Mouse (Mus musculus): ENCODE data around the gene Pstpip1. TPM values are rescaled to one million over a fixed set of nuclear protein-coding genes. Genes with fewer than 3 reads are reported as not detected.

Gene Pstpip1
- polyA plus RNA-seq (2012; rRNA removed) = 0.74 and 0.97 TPM in 2 replicates

- DNase-seq (ENCODE audit: low read depth) = peak; percentile 90
- TF ChIP-seq POLR2A (IDR thresholded peaks at IDR 0.05; ENCODE audit: borderline replicate concordance, extremely low read depth, insufficient read depth, insufficient read length, poor library complexity, severe bottlenecking) (no peak), CTCF (IDR thresholded peaks at IDR 0.05; ENCODE audit: borderline replicate concordance, extremely low read depth, insufficient read depth, insufficient read length) (no peak)
These were observed at the start of gene Pstpip1 for GRCm38 (mm10) chr9:56089778-56090520. Gene Pstpip1, plus strand, starts transcription at chr9:56089962.

- TF ChIP-seq POLR2A (IDR thresholded peaks at IDR 0.05; ENCODE audit: borderline replicate concordance, extremely low read depth, insufficient read depth, insufficient read length, poor library complexity, severe bottlenecking) (peak; percentile 94), CTCF (IDR thresholded peaks at IDR 0.05; ENCODE audit: borderline replicate concordance, extremely low read depth, insufficient read depth, insufficient read length) (no peak)
- peak; percentile 98 for DNase-seq (ENCODE audit: low read depth)
These were observed 48.2 kb upstream of the Pstpip1 start, which contains the start of gene Rcn2 for GRCm38 (mm10) chr9:56041372-56042180. Gene Rcn2, plus strand, starts transcription at chr9:56041845.

GRCm38 (mm10) chr9:56042181-56042621, 47.6 kb upstream of the Pstpip1 start:
- DNase-seq (ENCODE audit: low read depth) = no peak
- TF ChIP-seq CTCF (IDR thresholded peaks at IDR 0.05; ENCODE audit: borderline replicate concordance, extremely low read depth, insufficient read depth, insufficient read length) = no peak
- TF ChIP-seq POLR2A (IDR thresholded peaks at IDR 0.05; ENCODE audit: borderline replicate concordance, extremely low read depth, insufficient read depth, insufficient read length, poor library complexity, severe bottlenecking) = no peak

GRCm38 (mm10) chr9:56053796-56054195, 36.0 kb upstream of the Pstpip1 start:
- DNase-seq (ENCODE audit: low read depth) = no peak
- TF ChIP-seq CTCF (IDR thresholded peaks at IDR 0.05; ENCODE audit: borderline replicate concordance, extremely low read depth, insufficient read depth, insufficient read length) (no peak), POLR2A (IDR thresholded peaks at IDR 0.05; ENCODE audit: borderline replicate concordance, extremely low read depth, insufficient read depth, insufficient read length, poor library complexity, severe bottlenecking) (no peak)

- TF ChIP-seq CTCF (IDR thresholded peaks at IDR 0.05; ENCODE audit: borderline replicate concordance, extremely low read depth, insufficient read depth, insufficient read length) (no peak), POLR2A (IDR thresholded peaks at IDR 0.05; ENCODE audit: borderline replicate concordance, extremely low read depth, insufficient read depth, insufficient read length, poor library complexity, severe bottlenecking) (no peak)
- no peak for DNase-seq (ENCODE audit: low read depth)
These were observed 33.6 kb upstream of the Pstpip1 start for GRCm38 (mm10) chr9:56056147-56056546.

GRCm38 (mm10) chr9:56062336-56062735, 27.4 kb upstream of the Pstpip1 start:
- no peak for DNase-seq (ENCODE audit: low read depth)

GRCm38 (mm10) chr9:56065011-56065410, 24.8 kb upstream of the Pstpip1 start:
- TF ChIP-seq POLR2A (IDR thresholded peaks at IDR 0.05; ENCODE audit: borderline replicate concordance, extremely low read depth, insufficient read depth, insufficient read length, poor library complexity, severe bottlenecking) (no peak), CTCF (IDR thresholded peaks at IDR 0.05; ENCODE audit: borderline replicate concordance, extremely low read depth, insufficient read depth, insufficient read length) (no peak)
- no peak for DNase-seq (ENCODE audit: low read depth)

More at GRCm38 (mm10) chr9:56062336-56062735, 27.4 kb upstream of the Pstpip1 start:
- TF ChIP-seq POLR2A (IDR thresholded peaks at IDR 0.05; ENCODE audit: borderline replicate concordance, extremely low read depth, insufficient read depth, insufficient read length, poor library complexity, severe bottlenecking) = no peak
- TF ChIP-seq CTCF (IDR thresholded peaks at IDR 0.05; ENCODE audit: borderline replicate concordance, extremely low read depth, insufficient read depth, insufficient read length) = no peak

GRCm38 (mm10) chr9:56067964-56068363, 21.8 kb upstream of the Pstpip1 start:
- TF ChIP-seq POLR2A (IDR thresholded peaks at IDR 0.05; ENCODE audit: borderline replicate concordance, extremely low read depth, insufficient read depth, insufficient read length, poor library complexity, severe bottlenecking) = no peak
- TF ChIP-seq CTCF (IDR thresholded peaks at IDR 0.05; ENCODE audit: borderline replicate concordance, extremely low read depth, insufficient read depth, insufficient read length) = no peak
- DNase-seq (ENCODE audit: low read depth) = no peak

- no peak for DNase-seq (ENCODE audit: low read depth)
- no peak for TF ChIP-seq POLR2A (IDR thresholded peaks at IDR 0.05; ENCODE audit: borderline replicate concordance, extremely low read depth, insufficient read depth, insufficient read length, poor library complexity, severe bottlenecking)
These were observed 21.1 kb upstream of the Pstpip1 start for GRCm38 (mm10) chr9:56068630-56069029.

- TF ChIP-seq POLR2A (IDR thresholded peaks at IDR 0.05; ENCODE audit: borderline replicate concordance, extremely low read depth, insufficient read depth, insufficient read length, poor library complexity, severe bottlenecking) (no peak), CTCF (IDR thresholded peaks at IDR 0.05; ENCODE audit: borderline replicate concordance, extremely low read depth, insufficient read depth, insufficient read length) (no peak)
- no peak for DNase-seq (ENCODE audit: low read depth)
These were observed 16.9 kb upstream of the Pstpip1 start for GRCm38 (mm10) chr9:56072861-56073260.

- TF ChIP-seq CTCF (IDR thresholded peaks at IDR 0.05; ENCODE audit: borderline replicate concordance, extremely low read depth, insufficient read depth, insufficient read length) (no peak), POLR2A (IDR thresholded peaks at IDR 0.05; ENCODE audit: borderline replicate concordance, extremely low read depth, insufficient read depth, insufficient read length, poor library complexity, severe bottlenecking) (no peak)
- DNase-seq (ENCODE audit: low read depth) = no peak
These were observed 14.9 kb upstream of the Pstpip1 start for GRCm38 (mm10) chr9:56074863-56075262.

All from brain, embryonic 14.5 days (tissue).